Mouse (Mus musculus) MEL (cell line): ENCODE data around the gene Ift88. TPM values are rescaled to one million over a fixed set of nuclear protein-coding genes. Genes with fewer than 3 reads are reported as not detected.

ENCODE experiments used
- DNase-seq: peaks from one replicate; pipeline ENCODE4 v3.0.0; 2011; ENCODE audit warnings: low read depth, low spot score
- H3K27ac ChIP-seq: 2 replicates; pipeline ENCODE4 v1.5.1; 2012; ENCODE audit warnings: low read depth, mild to moderate bottlenecking, control low read depth, low read length, moderate library complexity; ENCODE audit not compliant: control insufficient read depth
- H3K27me3 ChIP-seq, 2 experiments: fragments of 150-350 bp in 1 of 2; sonication (generic) in 1 of 2; 2 replicates each; pipeline ENCODE4 v1.6.1; 2012; ENCODE audit warnings: low read length in 2 of 2, mild to moderate bottlenecking in 2 of 2, improper control_type of control experiment in 1 of 2, moderate library complexity in 1 of 2; ENCODE audit not compliant: insufficient read depth in 2 of 2, control insufficient read depth in 1 of 2
- H3K36me3 ChIP-seq, 2 experiments: 2 replicates each; pipeline ENCODE4 v1.6.1; 2012 to 2014; ENCODE audit warnings: low read length in 2 of 2, improper control_type of control experiment in 1 of 2, inconsistent platforms in 1 of 2, mild to moderate bottlenecking in 1 of 2; ENCODE audit not compliant: insufficient read depth in 2 of 2, control insufficient read depth in 1 of 2
- H3K4me1 ChIP-seq, 2 experiments: fragments of 150-350 bp in 1 of 2; sonication (generic) in 1 of 2; 2 replicates each; pipeline ENCODE4 v1.6.1; 2012; ENCODE audit warnings: low read length in 2 of 2, improper control_type of control experiment in 1 of 2, mild to moderate bottlenecking in 1 of 2; ENCODE audit not compliant: insufficient read depth in 2 of 2, control insufficient read depth in 1 of 2
- H3K4me3 ChIP-seq, 2 experiments: fragments of 150-350 bp in 1 of 2; sonication (generic) in 1 of 2; 2 replicates each; pipeline ENCODE4 v1.5.1; 2012; ENCODE audit warnings: low read depth in 2 of 2, low read length in 2 of 2, mild to moderate bottlenecking in 2 of 2, moderate library complexity in 2 of 2, control low read depth in 1 of 2, improper control_type of control experiment in 1 of 2; ENCODE audit not compliant: control insufficient read depth in 1 of 2, insufficient read depth in 1 of 2
- H3K79me2 ChIP-seq: 2 replicates; pipeline ENCODE4 v1.6.1; 2012; ENCODE audit warnings: mild to moderate bottlenecking, low read length, moderate library complexity; ENCODE audit not compliant: control insufficient read depth, poor library complexity, insufficient read depth
- H3K9ac ChIP-seq: 2 replicates; pipeline ENCODE4 v1.6.1; 2012; ENCODE audit warnings: low read depth, mild to moderate bottlenecking, control low read depth, low read length, moderate library complexity; ENCODE audit not compliant: control insufficient read depth, poor library complexity, severe bottlenecking
- H3K9me3 ChIP-seq: fragments of 150-350 bp; sonication (generic); replicated peaks from 2 replicates; pipeline ENCODE4 v1.6.1; 2012; ENCODE audit warnings: mild to moderate bottlenecking, low read length, improper control_type of control experiment, moderate library complexity; ENCODE audit not compliant: insufficient read depth
- CHD1 ChIP-seq: IDR thresholded peaks from 2 replicates; pipeline ENCODE4 v1.6.1; 2012; ENCODE audit warnings: low read depth, mild to moderate bottlenecking, inconsistent platforms, low read length, improper control_type of control experiment
- CTCF ChIP-seq, 3 experiments: IDR thresholded peaks in 2 of 3; conservative IDR thresholded peaks in 1 of 3; 2 replicates each; pipeline ENCODE4 v1.5.1; 2011 to 2012; ENCODE audit warnings: low read length in 3 of 3, low read depth in 2 of 3, mild to moderate bottlenecking in 2 of 3, improper control_type of control experiment in 1 of 3, inconsistent platforms in 1 of 3, mixed read lengths in 1 of 3, moderate library complexity in 1 of 3; ENCODE audit not compliant: control insufficient read depth in 1 of 3, insufficient read depth in 1 of 3, poor library complexity in 1 of 3, severe bottlenecking in 1 of 3
- ELF1 ChIP-seq: IDR thresholded peaks from 2 replicates; pipeline ENCODE4 v1.6.1; 2014; ENCODE audit warnings: low read depth, mild to moderate bottlenecking, inconsistent platforms, low read length, improper control_type of control experiment, moderate library complexity
- EP300 ChIP-seq, 2 experiments: IDR thresholded peaks; 2 replicates each; pipeline ENCODE4 v1.6.1; 2011; ENCODE audit warnings: improper control_type of control experiment in 2 of 2, low read length in 2 of 2, low read depth in 1 of 2, mild to moderate bottlenecking in 1 of 2
- ETS1 ChIP-seq: IDR thresholded peaks from 2 replicates; pipeline ENCODE4 v1.6.1; 2012; ENCODE audit warnings: low read depth, mild to moderate bottlenecking, inconsistent platforms, low read length, improper control_type of control experiment, moderate library complexity
- GATA1 ChIP-seq: IDR thresholded peaks from 2 replicates; pipeline ENCODE4 v1.6.1; 2011; ENCODE audit warnings: low read depth, low read length, improper control_type of control experiment
- JUND ChIP-seq: IDR thresholded peaks from 2 replicates; pipeline ENCODE4 v1.6.1; 2011; ENCODE audit warnings: low read depth, mild to moderate bottlenecking, improper control_type of control experiment, low read length
- KAT2A ChIP-seq: conservative IDR thresholded peaks from 2 replicates; pipeline ENCODE4 v1.6.1; 2012; ENCODE audit warnings: low read depth, low read length, improper control_type of control experiment, inconsistent platforms
- MAFK ChIP-seq: IDR thresholded peaks from 2 replicates; pipeline ENCODE4 v1.6.1; 2011; ENCODE audit warnings: low read depth, mild to moderate bottlenecking, low read length, improper control_type of control experiment, borderline replicate concordance
- MAX ChIP-seq: IDR thresholded peaks from 2 replicates; pipeline ENCODE4 v1.6.1; 2011; ENCODE audit warnings: low read length, improper control_type of control experiment
- MAZ ChIP-seq: IDR thresholded peaks from 2 replicates; pipeline ENCODE4 v1.6.1; 2012; ENCODE audit warnings: low read depth, mild to moderate bottlenecking, inconsistent platforms, low read length, improper control_type of control experiment
- MEF2A ChIP-seq: IDR thresholded peaks from 2 replicates; pipeline ENCODE4 v1.6.1; 2014; ENCODE audit warnings: low read depth, mild to moderate bottlenecking, inconsistent platforms, low read length, improper control_type of control experiment; ENCODE audit not compliant: poor library complexity, insufficient replicate concordance, severe bottlenecking; ENCODE audit errors: extremely low read depth
- MXI1 ChIP-seq: IDR thresholded peaks from 2 replicates; pipeline ENCODE4 v1.6.1; 2011; ENCODE audit warnings: mild to moderate bottlenecking, low read depth, low read length, improper control_type of control experiment
- MYB ChIP-seq: IDR thresholded peaks from 2 replicates; pipeline ENCODE4 v1.6.1; 2011; ENCODE audit warnings: mild to moderate bottlenecking, low read depth, low read length, improper control_type of control experiment
- MYC ChIP-seq: IDR thresholded peaks from 2 replicates; pipeline ENCODE4 v1.6.1; 2011; ENCODE audit warnings: low read depth, mild to moderate bottlenecking, low read length, improper control_type of control experiment, moderate library complexity
- NRF1 ChIP-seq: IDR thresholded peaks from 2 replicates; pipeline ENCODE4 v1.6.1; 2014; ENCODE audit warnings: low read depth, mild to moderate bottlenecking, inconsistent platforms, low read length, improper control_type of control experiment, moderate library complexity; ENCODE audit not compliant: poor library complexity, insufficient read depth, severe bottlenecking
- POLR2A ChIP-seq, 2 experiments: IDR thresholded peaks; 2 replicates each; pipeline ENCODE4 v1.6.1; 2011 to 2012; ENCODE audit warnings: low read length in 2 of 2, mild to moderate bottlenecking in 2 of 2, control low read depth in 1 of 2, improper control_type of control experiment in 1 of 2, low read depth in 1 of 2, moderate library complexity in 1 of 2; ENCODE audit not compliant: control insufficient read depth in 1 of 2, insufficient read depth in 1 of 2, poor library complexity in 1 of 2
- POLR2AphosphoS2 ChIP-seq: IDR thresholded peaks from 2 replicates; pipeline ENCODE4 v1.6.1; 2011; ENCODE audit warnings: low read length, improper control_type of control experiment
- RAD21 ChIP-seq: IDR thresholded peaks from 2 replicates; pipeline ENCODE4 v1.6.1; 2011; ENCODE audit warnings: mild to moderate bottlenecking, low read depth, low read length, improper control_type of control experiment
- SMC3 ChIP-seq: IDR thresholded peaks from 2 replicates; pipeline ENCODE4 v1.6.1; 2011; ENCODE audit warnings: low read depth, low read length, improper control_type of control experiment
- TAL1 ChIP-seq: IDR thresholded peaks from 2 replicates; pipeline ENCODE4 v1.6.1; 2012; ENCODE audit warnings: mild to moderate bottlenecking, inconsistent platforms, low read length, moderate library complexity, mixed read lengths
- TBP ChIP-seq: IDR thresholded peaks from 2 replicates; pipeline ENCODE4 v1.8.0; 2011; ENCODE audit warnings: low read depth, low read length, improper control_type of control experiment
- TCF12 ChIP-seq: IDR thresholded peaks from 2 replicates; pipeline ENCODE4 v1.6.1; 2014; ENCODE audit warnings: low read depth, mild to moderate bottlenecking, inconsistent platforms, low read length, improper control_type of control experiment, moderate library complexity
- USF2 ChIP-seq, 2 experiments: IDR thresholded peaks; 2 replicates each; pipeline ENCODE4 v1.6.1; 2011 to 2012; ENCODE audit warnings: improper control_type of control experiment in 2 of 2, low read length in 2 of 2, borderline replicate concordance in 1 of 2, inconsistent platforms in 1 of 2, low read depth in 1 of 2, mild to moderate bottlenecking in 1 of 2; ENCODE audit not compliant: insufficient read depth in 1 of 2
- ZC3H11A ChIP-seq: IDR thresholded peaks from 2 replicates; pipeline ENCODE4 v1.6.1; 2012; ENCODE audit warnings: low read depth, mild to moderate bottlenecking, inconsistent platforms, low read length, improper control_type of control experiment
- ZMIZ1 ChIP-seq: IDR thresholded peaks from 2 replicates; pipeline ENCODE4 v1.6.1; 2012; ENCODE audit warnings: low read depth, mild to moderate bottlenecking, inconsistent platforms, low read length, improper control_type of control experiment, moderate library complexity
- polyA plus RNA-seq, 2 experiments: library from polyadenylated mRNA; stranded (reverse) in 1 of 2; unstranded in 1 of 2; fragments of >175 nt in 1 of 2; fragments of >200 nt in 1 of 2; gene quantifications; 2 replicates each; pipeline versions ENCODE4 v1.2.1 to v1.2.4; 2012; ENCODE audit warnings: low replicate concordance in 2 of 2, low read depth in 1 of 2; ENCODE audit not compliant: insufficient read length in 2 of 2, insufficient read depth in 1 of 2, missing spikeins in 1 of 2
- total RNA-seq: library from RNA; depleted of rRNA; stranded (reverse); fragments of 300-350 nt; gene quantifications from 2 replicates; pipeline ENCODE4 v1.2.3, GENCODE M21; 2012

The Ift88 gene
- total and polyA plus RNA-seq, 3 experiments, result 2.4 to 5.1 TPM; not detected in 1

DNA sequence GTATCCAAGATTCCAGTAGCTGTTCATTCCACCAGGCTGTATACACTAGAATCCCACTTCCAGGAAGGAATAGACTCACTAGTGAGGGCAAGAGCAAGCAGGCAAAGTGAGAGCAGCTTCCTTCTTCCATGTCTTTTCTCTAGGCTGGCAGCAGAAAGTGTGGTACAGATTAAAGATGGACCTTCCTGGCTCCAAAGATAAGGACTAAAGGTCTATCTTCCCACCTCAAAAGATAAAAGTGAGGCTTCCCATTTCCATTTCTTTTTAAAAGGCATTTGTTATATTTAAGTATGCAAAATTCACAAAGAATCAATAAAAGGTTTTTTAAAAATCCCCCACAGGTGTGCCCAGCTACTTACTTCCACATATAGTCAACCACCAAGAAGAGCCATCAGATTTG is 21.0 kb upstream of the Ift88 start:
- Histone ChIP-seq H3K4me3 (no peak overlapping the region), H3K36me3 (peaks cover 0 to 4% of the 10 kb centered on the region in 2 experiments; a peak in 1 of 4 replicates), H3K4me1 (peaks cover 0 to 12% of the 10 kb centered on the region in 2 experiments; a peak in 2 of 4 replicates), H3K9ac (no peak overlapping the region), H3K27ac (no peak overlapping the region), H3K79me2 (no peaks in the 10 kb centered on the region; the same call in 1 of the 2 replicates), H3K9me3 (no peaks in the 10 kb centered on the region), H3K27me3 (no peaks in the 10 kb centered on the region)
- TF ChIP-seq MXI1, result no peak
- TF ChIP-seq POLR2A (IDR thresholded peaks at IDR 0.05; ENCODE audit: control insufficient read depth in 1 of 2, insufficient read depth in 1 of 2, low read depth in 1 of 2, low read length in 2 of 2, poor library complexity in 1 of 2), result no peak
- TF ChIP-seq GATA1, result peak; percentile 72
- peak; percentile 55 to 59; a peak in 2 of 4 replicates for TF ChIP-seq EP300 (IDR thresholded peaks at IDR 0.05; ENCODE audit: low read depth in 1 of 2, low read length in 2 of 2)
- peak; percentile 38; the same call in 1 of the 2 replicates for TF ChIP-seq TCF12
- no peak for TF ChIP-seq TBP
- DNase-seq, result no peak

DNA sequence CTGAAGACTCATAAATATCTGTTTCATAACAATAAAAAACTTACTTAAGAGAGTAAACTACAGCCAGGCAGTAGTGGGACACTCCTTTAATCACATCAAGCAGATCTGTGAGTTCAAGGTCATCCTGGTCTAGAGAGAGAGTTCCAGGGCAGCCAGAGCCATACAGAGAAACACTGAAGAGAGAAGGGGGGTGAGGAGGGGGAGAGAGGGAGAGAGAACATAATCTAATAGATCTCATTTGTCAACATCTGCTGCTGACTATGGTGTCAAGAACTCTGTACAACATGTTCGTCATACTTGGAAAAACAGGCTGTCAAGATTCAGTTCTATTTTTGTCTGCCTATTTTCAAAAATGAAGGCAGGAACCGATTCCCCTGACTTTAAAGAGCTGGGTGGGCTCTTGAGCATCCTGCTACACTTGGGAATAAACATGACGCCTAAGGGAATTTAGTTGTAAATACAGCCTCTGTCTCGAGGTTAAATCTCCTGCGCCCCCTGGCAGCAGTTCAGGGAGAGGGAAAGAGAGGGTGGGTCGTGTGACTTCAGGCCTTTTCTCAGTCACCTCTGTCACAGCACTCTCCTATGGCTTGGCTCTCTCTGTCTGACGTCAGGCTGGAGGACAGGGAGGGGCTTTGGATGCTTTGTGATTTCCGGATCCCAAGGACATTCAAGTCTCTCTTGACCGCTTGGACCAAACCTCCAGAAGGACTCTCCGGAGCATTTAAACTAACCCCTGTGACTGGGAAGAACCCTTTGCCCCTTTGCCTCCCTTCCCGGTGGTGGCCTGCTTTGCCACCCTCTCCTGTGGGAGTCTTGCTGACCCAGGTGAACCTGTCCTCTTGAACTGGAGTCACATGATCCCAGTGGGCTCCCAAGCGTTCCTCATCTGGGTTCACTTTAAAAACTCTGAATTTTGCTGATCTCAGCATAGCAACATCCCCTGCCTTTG is 16.5 kb upstream of the Ift88 start:
- Histone ChIP-seq H3K9ac (no peak overlapping the region), H3K27me3 (no peaks in the 10 kb centered on the region), H3K9me3 (no peaks in the 10 kb centered on the region), H3K4me3 (no peak overlapping the region), H3K27ac (no peak overlapping the region), H3K79me2 (no peaks in the 10 kb centered on the region), H3K36me3 (peaks cover 0 to 2% of the 10 kb centered on the region in 2 experiments; a peak in 1 of 4 replicates), H3K4me1 (peaks cover 0 to 3% of the 10 kb centered on the region in 2 experiments; a peak in 1 of 4 replicates)
- TF ChIP-seq MEF2A (no peak), ETS1 (no peak), MXI1 (no peak), TAL1 (no peak), ELF1 (no peak), JUND (no peak), USF2 (IDR thresholded peaks at IDR 0.05; ENCODE audit: borderline replicate concordance in 1 of 2, insufficient read depth in 1 of 2, low read depth in 1 of 2, low read length in 2 of 2) (no peak), CTCF (IDR thresholded peaks at IDR 0.05 in 2 of 3, conservative IDR thresholded peaks at IDR 0.05 in 1 of 3; ENCODE audit: control insufficient read depth in 1 of 3, insufficient read depth in 1 of 3, low read depth in 2 of 3, low read length in 3 of 3, poor library complexity in 1 of 3, severe bottlenecking in 1 of 3) (peak; percentile 29 to 65 (median 49); a peak in 5 of 6 replicates), MAZ (no peak), MAFK (no peak), RAD21 (peak; percentile 53), GATA1 (no peak), ZC3H11A (peak; percentile 60), SMC3 (peak; percentile 82), ZMIZ1 (no peak), MYB (no peak), POLR2AphosphoS2 (no peak), CHD1 (no peak), TBP (no peak), EP300 (IDR thresholded peaks at IDR 0.05; ENCODE audit: low read depth in 1 of 2, low read length in 2 of 2) (no peak), KAT2A (no peak), MYC (no peak), NRF1 (no peak), MAX (no peak)
- peak; percentile 46 for DNase-seq
